Mouse (Mus musculus) hindbrain, postnatal 0 days (tissue): ENCODE results near the gene Tmem168. TPM values are rescaled to one million over a fixed set of nuclear protein-coding genes. Genes with fewer than 3 reads are reported as not detected.

Experiments used
- ATAC-seq: fragments of 200-750 bp; cut with Nextera tagmentation; 2 replicates; pipeline ENCODE4 v1.8.0; 2017; ENCODE audit warnings: mild to moderate bottlenecking, moderate TSS enrichment, moderate library complexity
- DNase-seq: peaks from one replicate; pipeline ENCODE4 v3.0.0-alpha.2; 2015; ENCODE audit warnings: low spot score
- H3K27ac ChIP-seq: fragments of 300-500 bp; sonication (generic); 2 replicates; pipeline ENCODE4 v1.5.1; 2014; ENCODE audit warnings: mild to moderate bottlenecking
- H3K27me3 ChIP-seq: fragments of 300-500 bp; sonication (generic); 2 replicates; pipeline ENCODE4 v1.6.1; 2014; ENCODE audit warnings: low read length, mixed read lengths; ENCODE audit not compliant: insufficient read depth
- H3K36me3 ChIP-seq: fragments of 300-500 bp; sonication (generic); 2 replicates; pipeline ENCODE4 v1.6.1; 2014; ENCODE audit warnings: low read length, mixed read lengths; ENCODE audit not compliant: insufficient read depth
- H3K4me1 ChIP-seq: fragments of 300-500 bp; sonication (generic); 2 replicates; pipeline ENCODE4 v1.6.1; 2014; ENCODE audit warnings: antibody characterized with exemption, low read length, mixed read lengths; ENCODE audit not compliant: insufficient read depth
- H3K4me2 ChIP-seq: fragments of 300-500 bp; sonication (generic); 2 replicates; pipeline ENCODE4 v1.6.1; 2014; ENCODE audit warnings: low read depth, mild to moderate bottlenecking, low read length, moderate library complexity, mixed read lengths
- H3K4me3 ChIP-seq: fragments of 300-500 bp; sonication (generic); 2 replicates; pipeline ENCODE4 v1.5.1; 2014; ENCODE audit warnings: low read length
- H3K9ac ChIP-seq: fragments of 300-500 bp; sonication (generic); replicated peaks from 2 replicates; pipeline ENCODE4 v1.6.1; 2014; ENCODE audit warnings: mild to moderate bottlenecking, low read length, moderate library complexity, mixed read lengths
- H3K9me3 ChIP-seq: fragments of 300-500 bp; sonication (generic); 2 replicates; pipeline ENCODE4 v1.6.1; 2016; ENCODE audit warnings: low read length, mixed read lengths
- CTCF ChIP-seq: IDR thresholded peaks from 2 replicates; pipeline ENCODE4 v1.5.1; 2016; ENCODE audit warnings: antibody characterized with exemption, control low read depth, low read depth
- WGBS: fragments of 180-500 bp; shearing (Covaris S2); extraction: QIAGEN DNeasy Blood & Tissue Kit; methylation state at CpG from one replicate; pipeline ENCODE4 v1.1.7; 2014; 5-methylcytosine and 5-hydroxymethylcytosine counted together
- polyA plus RNA-seq: library from polyadenylated mRNA; unstranded; fragments of >200 nt; fragmentation: Nextera tagmentation; extraction: Ambion mirVana; gene quantifications from 2 replicates; pipeline ENCODE4 v1.2.1, GENCODE M21; 2015
- total RNA-seq: library from RNA; depleted of rRNA; stranded (reverse); fragments of >200 nt; gene quantifications from 2 replicates; pipeline ENCODE4 v1.2.3, GENCODE M21; 2014

The Tmem168 gene
- total and polyA plus RNA-seq, 2 experiments from 2014 or later, result 13.9 to 15.3 TPM

GRCm38 (mm10) chr6:13586560-13586959 lies 21.3 kb downstream of the Tmem168 start:
- no peak overlapping the region for H3K4me2 ChIP-seq
- WGBS, result 48% methylated on average over 2 of the region's 2 CpGs
- TF ChIP-seq CTCF, result no peak
- H3K4me3 ChIP-seq, result no peak overlapping the region
- H3K27ac ChIP-seq, result no peak overlapping the region
- H3K9me3 ChIP-seq, result no peaks in the 10 kb centered on the region
- no peak overlapping the region for H3K9ac ChIP-seq
- H3K27me3 ChIP-seq, result no peaks in the 10 kb centered on the region
- peaks cover 12% of the 10 kb centered on the region for H3K36me3 ChIP-seq
- DNase-seq (no peak), ATAC-seq (no peak)
- H3K4me1 ChIP-seq, result no peaks in the 10 kb centered on the region

GRCm38 (mm10) chr6:13586154-13586553 lies 21.7 kb downstream of the Tmem168 start:
- Histone ChIP-seq H3K4me2 (no peak overlapping the region), H3K27me3 (no peaks in the 10 kb centered on the region), H3K4me3 (no peak overlapping the region), H3K9ac (no peak overlapping the region), H3K4me1 (no peaks in the 10 kb centered on the region), H3K27ac (no peak overlapping the region), H3K9me3 (no peaks in the 10 kb centered on the region), H3K36me3 (peaks cover 12% of the 10 kb centered on the region)
- TF ChIP-seq CTCF, result no peak
- ATAC-seq (no peak), DNase-seq (no peak)
- WGBS, result 90% methylated on average over 8 of the region's 8 CpGs

GRCm38 (mm10) chr6:13584788-13585187 lies 23.1 kb downstream of the Tmem168 start:
- WGBS, result 81% methylated on average over 6 of the region's 6 CpGs
- no peak for ATAC-seq

GRCm38 (mm10) chr6:13582075-13582474 lies 25.8 kb downstream of the Tmem168 start:
- H3K27me3 ChIP-seq, result no peaks in the 10 kb centered on the region
- WGBS, result 94% methylated on average over 1 of the region's 1 CpGs
- H3K4me3 ChIP-seq, result no peak overlapping the region
- ATAC-seq, result no peak
- H3K36me3 ChIP-seq, result no peaks in the 10 kb centered on the region
- H3K27ac ChIP-seq, result no peak overlapping the region
- no peak overlapping the region for H3K4me2 ChIP-seq
- DNase-seq, result no peak
- no peak overlapping the region for H3K9ac ChIP-seq
- H3K9me3 ChIP-seq, result no peaks in the 10 kb centered on the region
- H3K4me1 ChIP-seq, result no peaks in the 10 kb centered on the region
- TF ChIP-seq CTCF, result no peak

More at GRCm38 (mm10) chr6:13584788-13585187, 23.1 kb downstream of the Tmem168 start:
- no peak overlapping the region for H3K27ac ChIP-seq
- H3K9ac ChIP-seq, result no peak overlapping the region
- H3K36me3 ChIP-seq, result peaks cover 6% of the 10 kb centered on the region
- H3K9me3 ChIP-seq, result no peaks in the 10 kb centered on the region
- no peak for TF ChIP-seq CTCF
- no peaks in the 10 kb centered on the region for H3K4me1 ChIP-seq
- no peak overlapping the region for H3K4me3 ChIP-seq
- H3K27me3 ChIP-seq, result no peaks in the 10 kb centered on the region
- no peak overlapping the region for H3K4me2 ChIP-seq
- no peak for DNase-seq

- Histone ChIP-seq H3K36me3 (no peaks in the 10 kb centered on the region), H3K4me1 (no peaks in the 10 kb centered on the region), H3K4me3 (no peak overlapping the region), H3K9ac (no peak overlapping the region), H3K4me2 (no peak overlapping the region), H3K27me3 (no peaks in the 10 kb centered on the region), H3K9me3 (no peaks in the 10 kb centered on the region), H3K27ac (no peak overlapping the region)
- DNase-seq, result peak; percentile 25
- ATAC-seq, result no peak
- WGBS, result 95% methylated on average over 1 of the region's 1 CpGs
- TF ChIP-seq CTCF, result peak; percentile 30
These were observed 42.2 kb downstream of the Tmem168 start for GRCm38 (mm10) chr6:13565734-13566133.

- Histone ChIP-seq H3K27ac (no peak overlapping the region), H3K9me3 (no peaks in the 10 kb centered on the region), H3K36me3 (no peaks in the 10 kb centered on the region), H3K4me3 (no peak overlapping the region), H3K4me2 (no peak overlapping the region), H3K4me1 (no peaks in the 10 kb centered on the region), H3K27me3 (no peaks in the 10 kb centered on the region), H3K9ac (no peak overlapping the region)
- WGBS, result 85% methylated on average over 2 of the region's 2 CpGs
- no peak for DNase-seq
- no peak for TF ChIP-seq CTCF
- ATAC-seq, result no peak
These were observed 52.6 kb downstream of the Tmem168 start for GRCm38 (mm10) chr6:13555266-13555665.

GRCm38 (mm10) chr6:13541761-13542160 lies 66.1 kb downstream of the Tmem168 start:
- H3K9me3 ChIP-seq, result no peaks in the 10 kb centered on the region
- H3K27me3 ChIP-seq, result no peaks in the 10 kb centered on the region
- no peak for DNase-seq
- no peak overlapping the region for H3K9ac ChIP-seq
- H3K36me3 ChIP-seq, result no peaks in the 10 kb centered on the region
- 68% methylated on average over 3 of the region's 3 CpGs for WGBS
- TF ChIP-seq CTCF, result no peak
- H3K27ac ChIP-seq, result no peak overlapping the region
- no peak overlapping the region for H3K4me3 ChIP-seq
- no peaks in the 10 kb centered on the region for H3K4me1 ChIP-seq
- ATAC-seq, result no peak
- no peak overlapping the region for H3K4me2 ChIP-seq
